Mouse (Mus musculus) heart, embryonic 11.5 days (tissue): ENCODE results near the gene Prdm15. TPM values are rescaled to one million over a fixed set of nuclear protein-coding genes. Genes with fewer than 3 reads are reported as not detected.

Experiments
- ATAC-seq: fragments of 200-750 bp; cut with Nextera tagmentation; replicated peaks from 2 replicates; pipeline ENCODE4 v1.8.0; 2017; ENCODE audit warnings: moderate library complexity; ENCODE audit not compliant: insufficient number of reproducible peaks, low FRiP score, low TSS enrichment
- H3K27ac ChIP-seq: fragments of 300-500 bp; sonication (generic); 2 replicates; pipeline ENCODE4 v1.5.1; 2014; ENCODE audit warnings: mild to moderate bottlenecking, low read depth, low read length
- H3K27me3 ChIP-seq: fragments of 300-500 bp; sonication (generic); 2 replicates; pipeline ENCODE4 v1.6.1; 2014; ENCODE audit warnings: mild to moderate bottlenecking, low read length, mixed read lengths; ENCODE audit not compliant: control insufficient read depth, insufficient read depth
- H3K36me3 ChIP-seq: fragments of 300-500 bp; sonication (generic); 2 replicates; pipeline ENCODE4 v1.6.1; 2014; ENCODE audit warnings: mild to moderate bottlenecking, low read length, moderate library complexity, mixed read lengths; ENCODE audit not compliant: control insufficient read depth, insufficient read depth
- H3K4me1 ChIP-seq: fragments of 300-500 bp; sonication (generic); 2 replicates; pipeline ENCODE4 v1.6.1; 2014; ENCODE audit warnings: low read length; ENCODE audit not compliant: control insufficient read depth, insufficient read depth
- H3K4me2 ChIP-seq: fragments of 300-500 bp; sonication (generic); 2 replicates; pipeline ENCODE4 v1.6.1; 2014; ENCODE audit warnings: mild to moderate bottlenecking, moderate library complexity
- H3K4me3 ChIP-seq: fragments of 300-500 bp; sonication (generic); 2 replicates; pipeline ENCODE4 v1.5.1; 2014; ENCODE audit warnings: low read depth, low read length
- H3K9ac ChIP-seq: fragments of 300-500 bp; sonication (generic); 2 replicates; pipeline ENCODE4 v1.6.1; 2014; ENCODE audit warnings: mild to moderate bottlenecking, low read depth, low read length, moderate library complexity
- H3K9me3 ChIP-seq: fragments of 300-500 bp; sonication (generic); replicated peaks from 2 replicates; pipeline ENCODE4 v1.6.1; 2016; ENCODE audit warnings: low read length; ENCODE audit not compliant: control insufficient read depth
- WGBS: fragments of 180-500 bp; shearing (Covaris S2); extraction: QIAGEN DNeasy Blood & Tissue Kit; methylation state at CpG from one replicate; pipeline ENCODE4 v1.1.7; 2014; ENCODE audit not compliant: insufficient replicate concordance; 5-methylcytosine and 5-hydroxymethylcytosine counted together
- polyA plus RNA-seq: library from polyadenylated mRNA; unstranded; fragments of >200 nt; fragmentation: Nextera tagmentation; extraction: Ambion mirVana; gene quantifications from 2 replicates; pipeline ENCODE4 v1.2.1, GENCODE M21; 2014

The Prdm15 gene
- polyA plus RNA-seq, 1 experiment from 2014 or later, result 6.2 TPM

GRCm38 (mm10) chr16:97804680-97805547 is 46.7 kb downstream of the Prdm15 start:
- Histone ChIP-seq H3K9ac (no peak overlapping the region), H3K4me2 (no peak overlapping the region), H3K4me3 (no peak overlapping the region), H3K4me1 (no peaks in the 10 kb centered on the region), H3K27ac (no peak overlapping the region), H3K36me3 (peaks cover 21% of the 10 kb centered on the region), H3K27me3 (no peaks in the 10 kb centered on the region), H3K9me3 (no peaks in the 10 kb centered on the region)
- no peak for ATAC-seq
- WGBS, result 74% methylated on average over 7 of the region's 7 CpGs

- H3K27ac ChIP-seq, result no peak overlapping the region
- no peak overlapping the region for H3K4me3 ChIP-seq
- H3K9me3 ChIP-seq, result no peaks in the 10 kb centered on the region
- no peak for ATAC-seq
- peaks cover 33% of the 10 kb centered on the region for H3K36me3 ChIP-seq
- H3K4me1 ChIP-seq, result no peaks in the 10 kb centered on the region
- no peak overlapping the region for H3K9ac ChIP-seq
- no peaks in the 10 kb centered on the region for H3K27me3 ChIP-seq
- 79% methylated on average over 7 of the region's 7 CpGs for WGBS
- no peak overlapping the region for H3K4me2 ChIP-seq
Observed at GRCm38 (mm10) chr16:97797950-97798869, 53.4 kb downstream of the Prdm15 start.

- 83% methylated on average over 3 of the region's 3 CpGs for WGBS
- ATAC-seq, result no peak
Observed at GRCm38 (mm10) chr16:97797212-97797611, 54.4 kb downstream of the Prdm15 start.

GRCm38 (mm10) chr16:97794256-97794655 is 57.4 kb downstream of the Prdm15 start:
- H3K36me3 ChIP-seq, result peaks cover 28% of the 10 kb centered on the region
- no peaks in the 10 kb centered on the region for H3K27me3 ChIP-seq
- no peaks in the 10 kb centered on the region for H3K4me1 ChIP-seq
- ATAC-seq, result no peak
- WGBS, result 86% methylated on average over 6 of the region's 6 CpGs
- H3K9ac ChIP-seq, result no peak overlapping the region
- H3K4me2 ChIP-seq, result no peak overlapping the region
- no peak overlapping the region for H3K4me3 ChIP-seq
- no peak overlapping the region for H3K27ac ChIP-seq
- H3K9me3 ChIP-seq, result no peaks in the 10 kb centered on the region

More at GRCm38 (mm10) chr16:97797212-97797611, 54.4 kb downstream of the Prdm15 start:
- no peak overlapping the region for H3K4me2 ChIP-seq
- no peak overlapping the region for H3K27ac ChIP-seq
- H3K4me1 ChIP-seq, result no peaks in the 10 kb centered on the region
- no peak overlapping the region for H3K9ac ChIP-seq
- peaks cover 33% of the 10 kb centered on the region for H3K36me3 ChIP-seq
- H3K4me3 ChIP-seq, result no peak overlapping the region
- no peaks in the 10 kb centered on the region for H3K27me3 ChIP-seq
- H3K9me3 ChIP-seq, result no peaks in the 10 kb centered on the region

GRCm38 (mm10) chr16:97783057-97783456 is 68.6 kb downstream of the Prdm15 start:
- no peak overlapping the region for H3K4me3 ChIP-seq
- WGBS, result 77% methylated on average over 5 of the region's 5 CpGs
- no peak for ATAC-seq
- H3K4me1 ChIP-seq, result no peaks in the 10 kb centered on the region
- H3K9ac ChIP-seq, result no peak overlapping the region
- H3K36me3 ChIP-seq, result no peaks in the 10 kb centered on the region
- H3K9me3 ChIP-seq, result no peaks in the 10 kb centered on the region
- no peak overlapping the region for H3K27ac ChIP-seq
- H3K4me2 ChIP-seq, result no peak overlapping the region
- H3K27me3 ChIP-seq, result no peaks in the 10 kb centered on the region

- Histone ChIP-seq H3K27me3 (no peaks in the 10 kb centered on the region), H3K4me2 (peak overlapping the region; percentile 47), H3K27ac (no peak overlapping the region), H3K9ac (0 out of 2 replicates have a peak overlapping the region, but pooled peaks have one; percentile 34), H3K9me3 (no peaks in the 10 kb centered on the region), H3K4me3 (0 out of 2 replicates have a peak overlapping the region, but pooled peaks have one; percentile 3), H3K4me1 (no peaks in the 10 kb centered on the region), H3K36me3 (no peaks in the 10 kb centered on the region)
- WGBS, result 44% methylated on average over 15 of the region's 15 CpGs
- no peak for ATAC-seq
Observed at GRCm38 (mm10) chr16:97778353-97779025, 73.2 kb downstream of the Prdm15 start.

- H3K4me2 ChIP-seq, result no peak overlapping the region
- ATAC-seq, result no peak
- H3K27ac ChIP-seq, result no peak overlapping the region
- H3K36me3 ChIP-seq, result no peaks in the 10 kb centered on the region
- H3K4me3 ChIP-seq, result no peak overlapping the region
- H3K9ac ChIP-seq, result no peak overlapping the region
- H3K9me3 ChIP-seq, result no peaks in the 10 kb centered on the region
- H3K4me1 ChIP-seq, result 0 out of 2 replicates have a peak, but pooled peaks cover 4% of the 10 kb centered on the region
- 19% methylated on average over 3 of the region's 3 CpGs for WGBS
- peaks cover 28% of the 10 kb centered on the region for H3K27me3 ChIP-seq
Observed at GRCm38 (mm10) chr16:97766501-97766900, 85.1 kb downstream of the Prdm15 start.

GRCm38 (mm10) chr16:97764626-97765025 is 87.0 kb downstream of the Prdm15 start:
- 43% methylated on average over 2 of the region's 2 CpGs for WGBS
- peaks cover 28% of the 10 kb centered on the region for H3K27me3 ChIP-seq

More at GRCm38 (mm10) chr16:97764626-97765025, 87.0 kb downstream of the Prdm15 start:
- H3K27ac ChIP-seq, result no peak overlapping the region
- peaks cover 11% of the 10 kb centered on the region for H3K4me1 ChIP-seq
- H3K9ac ChIP-seq, result no peak overlapping the region
- no peak overlapping the region for H3K4me2 ChIP-seq
- no peak for ATAC-seq
- H3K36me3 ChIP-seq, result no peaks in the 10 kb centered on the region
- H3K4me3 ChIP-seq, result no peak overlapping the region
- no peaks in the 10 kb centered on the region for H3K9me3 ChIP-seq
